Mouse (Mus musculus) CD8-positive naive resting alpha-beta T cell, adult 2 months (primary cell): ENCODE measurements around the gene Tenm4.

Experiments
- DNase-seq, 2 experiments: peaks; one replicate each; pipeline ENCODE4 v3.0.0; 2022; ENCODE audit warnings: low read depth in 2 of 2, low spot score in 2 of 2

Gene Tenm4

GRCm38 (mm10) chr7:96458992-96459391, 287.9 kb downstream of the Tenm4 start:
- DNase-seq: no peak

DNA sequence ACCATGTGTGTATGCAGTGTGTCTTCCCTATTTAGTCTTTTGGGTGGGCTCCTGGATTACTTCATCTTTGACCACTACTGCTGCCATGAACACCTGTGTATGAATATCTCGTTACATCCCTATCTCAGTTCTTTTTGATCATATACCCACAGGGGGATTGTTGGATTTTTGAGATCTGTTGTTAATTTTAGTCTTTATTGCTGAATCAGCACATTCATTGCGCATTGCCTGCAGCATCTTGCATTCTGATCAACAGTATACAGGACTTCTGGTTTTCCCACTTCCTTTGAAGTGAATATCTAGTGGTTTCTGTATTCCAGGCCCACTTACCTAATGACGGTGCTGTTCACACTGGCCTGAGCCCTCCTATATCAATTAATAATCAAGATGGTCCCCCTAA, 295.7 kb downstream of the Tenm4 start:
- no peak for DNase-seq

GRCm38 (mm10) chr7:96470821-96471220, 299.8 kb downstream of the Tenm4 start:
- no peak for DNase-seq

DNA sequence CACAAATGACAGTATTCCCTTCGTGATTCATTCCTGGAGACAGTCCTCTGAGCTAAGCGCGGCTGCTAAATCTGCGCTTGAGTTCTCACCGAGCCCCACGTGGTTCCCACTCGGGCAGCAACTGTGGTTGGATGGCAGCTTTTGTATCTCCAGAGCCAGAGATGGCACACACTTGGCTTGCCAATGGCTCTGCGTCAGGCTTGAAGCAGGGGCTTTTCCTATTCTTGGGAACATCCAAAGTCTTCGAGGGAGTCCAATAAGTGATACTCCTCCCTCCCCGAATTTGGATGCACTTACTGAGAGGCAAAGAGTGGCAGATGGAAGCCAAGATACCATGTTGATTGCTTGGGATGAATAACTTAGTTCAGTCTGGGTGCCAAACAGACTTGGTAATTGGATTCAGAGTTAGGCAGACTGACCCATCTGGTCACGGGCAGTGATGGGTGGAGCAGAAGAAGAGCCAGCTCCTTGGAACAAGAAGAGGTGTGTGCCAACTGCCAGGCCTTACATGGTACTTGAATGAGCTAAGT, 303.6 kb downstream of the Tenm4 start:
- no peak for DNase-seq

DNA sequence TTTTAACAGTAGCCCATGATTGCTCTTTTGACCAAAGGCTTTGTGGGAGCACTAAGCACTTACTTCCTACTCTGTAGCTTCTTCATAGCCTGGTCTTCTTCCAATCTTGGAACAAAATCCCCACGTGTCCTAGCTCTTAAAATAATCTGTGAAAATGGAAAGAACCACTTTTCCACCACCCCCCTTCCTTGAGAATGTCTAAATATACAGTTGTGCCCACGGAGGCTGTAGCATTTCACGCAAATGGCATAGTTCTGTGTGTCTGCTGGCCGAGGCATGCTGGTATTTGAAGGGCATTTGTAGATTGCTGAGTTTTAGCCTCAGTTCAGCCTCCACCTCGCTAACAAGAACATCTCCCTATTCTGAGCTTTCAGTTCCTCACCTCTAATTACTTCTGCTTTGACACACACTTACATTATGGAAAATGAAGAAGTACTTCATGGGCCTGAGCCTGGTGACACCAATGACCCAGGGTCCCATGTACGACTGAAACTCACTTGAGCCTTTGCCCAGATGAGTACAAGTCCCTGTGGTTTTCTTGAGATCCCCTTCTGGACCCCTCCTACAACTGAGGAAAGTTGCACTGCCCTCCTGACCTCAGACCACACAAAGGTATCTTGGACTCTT, 306.1 kb downstream of the Tenm4 start:
- DNase-seq: no peak

DNA sequence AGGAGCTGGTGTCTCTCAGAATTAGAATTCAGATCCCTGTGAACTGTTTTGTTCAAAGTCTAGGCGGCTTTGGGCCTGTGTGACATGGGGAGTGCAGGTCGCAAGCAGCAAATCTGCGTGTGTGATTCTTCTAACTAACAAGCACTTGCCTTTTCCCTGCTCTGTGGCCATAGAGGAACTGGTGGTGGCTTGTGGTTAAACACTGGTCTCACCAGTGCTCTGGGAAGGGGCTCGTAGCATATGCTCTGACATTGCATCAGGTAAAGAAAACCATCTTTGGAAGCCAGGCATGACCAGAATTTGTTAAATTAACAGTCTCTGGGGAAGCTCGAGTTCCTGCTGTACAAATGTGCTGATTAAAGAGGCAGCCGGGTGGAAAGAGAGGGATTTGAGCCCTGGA, 308.1 kb downstream of the Tenm4 start:
- DNase-seq: no peak

DNA sequence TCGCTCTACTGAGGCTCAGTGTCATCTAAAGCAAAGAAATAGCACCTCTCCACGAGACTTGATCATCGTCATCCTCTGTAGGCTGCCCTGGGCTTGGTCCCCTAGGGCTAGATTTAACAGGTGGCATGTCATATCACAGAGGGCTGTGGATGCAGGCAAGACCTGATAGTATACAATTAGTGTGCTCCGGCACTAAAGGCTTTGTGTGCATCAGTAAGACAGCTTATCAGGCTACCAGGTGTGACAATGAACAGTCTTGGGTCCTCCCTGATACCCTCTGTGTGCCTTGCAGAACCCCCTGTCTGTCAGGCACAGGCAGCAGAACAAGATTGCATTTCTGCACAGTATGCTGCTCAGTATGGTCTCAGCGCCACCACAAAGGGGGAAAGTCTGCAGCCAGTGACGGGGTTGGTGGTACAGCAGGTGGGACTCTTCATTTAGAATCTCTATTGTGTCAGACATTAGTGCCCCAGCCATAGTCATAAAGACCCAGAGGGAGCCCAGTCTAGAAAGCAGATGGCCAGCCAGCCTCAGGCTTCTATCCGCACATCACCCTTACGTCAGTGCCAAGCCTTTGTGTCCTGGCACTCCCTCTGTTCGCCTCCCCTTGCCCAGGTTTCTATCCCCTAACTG, 309.4 kb downstream of the Tenm4 start:
- no peak for DNase-seq

GRCm38 (mm10) chr7:96482953-96483352, 311.9 kb downstream of the Tenm4 start:
- DNase-seq: no peak

- DNase-seq: no peak
These were observed 313.0 kb downstream of the Tenm4 start for GRCm38 (mm10) chr7:96484006-96484581.

- no peak for DNase-seq
These were observed 318.5 kb downstream of the Tenm4 start for GRCm38 (mm10) chr7:96489348-96490076.

DNA sequence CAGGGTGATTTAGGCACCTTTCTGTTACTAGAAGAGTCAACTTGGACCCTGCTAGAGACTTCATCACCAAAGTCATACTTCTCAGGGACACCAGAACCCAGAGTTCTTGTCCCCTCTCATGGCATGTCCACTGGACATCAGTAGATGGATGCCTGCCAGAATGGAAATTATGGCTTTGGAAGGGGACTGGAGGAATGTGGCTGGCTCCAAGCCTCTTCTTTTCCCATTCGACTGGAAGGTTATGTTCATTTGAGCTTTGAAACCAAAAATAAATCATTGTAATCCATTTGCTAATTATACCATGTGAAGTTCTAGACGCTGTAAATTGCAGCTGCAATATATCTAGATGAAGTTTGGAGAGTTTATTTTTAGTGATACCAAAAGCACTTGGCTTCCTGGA, 320.9 kb downstream of the Tenm4 start:
- no peak for DNase-seq

DNA sequence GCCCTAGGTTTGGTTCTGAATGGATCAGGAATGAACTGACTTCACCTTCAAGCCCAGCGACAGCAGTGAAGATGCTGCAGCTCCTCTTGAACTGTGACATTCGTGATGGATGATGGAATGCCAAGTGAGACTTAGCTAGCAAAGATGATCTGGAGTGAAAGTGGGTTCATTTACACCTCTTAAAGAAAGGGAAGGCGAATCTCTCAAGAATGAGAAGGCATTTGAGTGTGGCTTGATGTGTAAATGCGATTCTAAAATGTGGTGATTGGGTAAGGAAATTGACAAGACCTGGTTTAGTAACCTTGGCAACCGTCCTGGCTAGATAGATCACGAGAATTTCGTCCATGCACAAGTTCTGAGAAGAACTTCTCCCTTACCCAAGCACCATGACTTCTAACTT, 321.6 kb downstream of the Tenm4 start:
- no peak for DNase-seq

DNA sequence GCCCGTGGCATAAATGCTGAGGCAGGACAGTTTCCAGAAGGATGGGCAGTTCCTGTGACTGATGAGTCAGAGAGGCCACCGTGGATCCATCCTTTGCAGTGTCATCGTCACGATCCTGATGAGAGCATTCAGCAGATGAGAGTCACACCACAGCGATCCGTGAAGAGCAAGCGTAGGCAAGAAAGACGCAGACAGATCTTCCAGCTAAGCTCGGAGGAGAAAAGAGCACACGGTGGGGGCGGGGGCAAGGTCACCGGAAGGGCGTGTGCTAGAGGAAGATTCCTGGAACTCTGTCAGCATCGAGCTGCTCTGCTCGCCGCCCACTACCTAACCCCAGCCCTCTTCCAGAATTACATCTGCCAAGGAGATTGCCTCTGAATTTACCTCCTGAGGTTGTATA, 323.0 kb downstream of the Tenm4 start:
- DNase-seq: no peak

GRCm38 (mm10) chr7:96500108-96500507, 329.1 kb downstream of the Tenm4 start:
- no peak for DNase-seq

- no peak for DNase-seq
These were observed 329.8 kb downstream of the Tenm4 start for GRCm38 (mm10) chr7:96500797-96501196.

DNA sequence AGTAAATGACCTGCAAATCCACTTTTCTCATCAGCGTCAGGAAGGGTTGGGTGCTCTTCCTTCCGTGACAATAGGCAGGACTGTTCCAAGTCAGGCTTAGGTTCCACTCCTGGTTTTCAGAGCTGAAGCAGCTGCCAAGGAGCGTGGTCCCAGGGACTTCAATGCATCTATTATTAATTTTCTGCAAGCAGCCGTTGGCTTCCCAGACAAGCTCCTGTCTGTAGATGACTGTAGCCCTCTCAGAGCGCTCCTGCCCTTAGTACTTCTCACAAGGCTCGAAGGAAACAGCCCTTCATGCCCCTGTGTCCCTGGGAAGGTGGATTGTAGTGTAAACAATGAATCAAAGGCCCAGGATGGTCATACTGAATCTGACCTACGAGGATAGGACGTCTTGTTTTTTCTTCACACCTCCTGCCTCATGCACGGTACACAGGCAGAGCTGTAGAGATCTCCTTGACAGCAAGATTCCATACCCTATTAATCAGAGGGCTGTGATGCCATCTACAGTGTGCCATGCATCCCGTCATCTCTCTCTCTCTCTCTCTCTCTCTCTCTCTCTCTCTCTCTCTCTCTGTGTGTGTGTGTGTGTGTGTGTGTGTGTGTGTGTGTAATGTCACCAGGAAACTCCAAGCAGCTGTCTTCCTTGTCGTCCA, 331.4 kb downstream of the Tenm4 start:
- DNase-seq: no peak

DNA sequence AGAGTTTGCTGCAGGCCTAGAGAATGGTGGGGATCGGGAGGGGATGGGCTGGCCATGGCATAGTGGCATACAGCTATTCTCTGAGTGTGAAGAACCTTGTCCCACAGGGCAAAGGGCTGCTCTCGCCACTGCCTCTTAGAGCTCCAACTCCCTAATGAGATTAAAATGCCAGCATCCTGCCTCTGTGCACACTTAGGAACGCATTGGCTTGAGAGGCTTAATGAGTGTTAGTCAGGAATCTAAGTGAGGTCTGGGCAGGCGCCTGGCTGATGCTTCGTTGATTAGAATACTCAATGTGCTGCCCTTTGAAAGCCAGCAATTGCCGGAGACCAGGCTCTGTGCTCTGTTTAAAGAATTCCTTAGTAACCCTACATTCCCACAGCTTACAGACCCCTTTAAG, 334.5 kb downstream of the Tenm4 start:
- no peak for DNase-seq

DNA sequence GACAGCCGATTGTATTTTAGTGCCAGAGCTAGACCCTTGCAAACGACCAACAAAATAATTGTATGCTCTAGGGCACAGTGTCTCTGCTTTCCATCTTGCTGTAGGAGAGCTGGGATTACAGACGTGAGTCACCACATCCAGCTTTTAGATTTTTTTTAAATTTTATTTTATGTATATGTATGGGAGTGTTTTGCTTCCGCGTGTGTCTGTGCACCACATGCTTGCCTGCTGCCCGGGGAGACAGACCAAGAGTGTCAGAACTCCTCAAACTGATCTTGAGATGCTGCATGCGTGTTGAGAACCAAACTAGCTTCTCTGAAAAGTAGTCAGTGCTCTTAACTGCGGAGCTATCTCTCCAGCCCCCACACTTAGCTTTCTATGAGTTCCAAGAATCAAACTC, 336.0 kb downstream of the Tenm4 start:
- DNase-seq: no peak

DNA sequence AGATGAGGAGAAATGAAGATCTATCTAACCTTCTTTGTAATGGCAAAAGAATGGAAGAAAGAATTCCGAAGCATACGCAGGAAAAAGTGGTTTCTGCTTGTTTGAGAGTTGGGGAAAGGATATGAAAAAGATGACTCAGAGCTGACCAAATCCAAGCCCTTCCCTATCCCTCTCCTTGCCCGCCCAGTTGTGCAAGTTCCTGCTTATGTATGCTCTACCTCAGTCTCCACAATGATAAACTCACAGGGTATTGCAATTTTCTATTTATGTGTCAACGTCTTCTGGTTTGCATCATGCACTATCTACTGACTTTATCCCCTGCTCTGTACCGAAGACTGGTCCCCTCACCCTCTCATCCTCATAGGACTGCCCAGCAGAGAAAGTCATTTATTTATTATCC, 339.4 kb downstream of the Tenm4 start:
- no peak for DNase-seq

GRCm38 (mm10) chr7:96511018-96511609, 340.1 kb downstream of the Tenm4 start:
- no peak for DNase-seq

- no peak for DNase-seq
These were observed 341.0 kb downstream of the Tenm4 start for GRCm38 (mm10) chr7:96511953-96512511.
